Mouse (Mus musculus): ENCODE results near the gene Dkk3. TPM values are rescaled to one million over a fixed set of nuclear protein-coding genes. Genes with fewer than 3 reads are reported as not detected.

The Dkk3 gene
- total RNA-seq (2018; cell fraction: chromatin; rRNA removed): 10 to 100 TPM in 1 of 26 experiments, under 1 TPM in 1, not detected in 24; 0.22 to 12.5 TPM
- not detected for total RNA-seq (2018; cell fraction: cytosol; rRNA removed)
- total RNA-seq (2018; cell fraction: nucleus; rRNA removed): 1 to 10 TPM in 1 of 26 experiments, not detected in 25; 1.4 TPM
- not detected in 3 replicates for polyA plus RNA-seq (2018)

- Histone ChIP-seq H3K79me2 (ENCODE audit: inconsistent target) (no peaks in the 10 kb centered on the region), H3K4me3 (ENCODE audit: inconsistent target) (no peak within 1 kb of the TSS), H3K27ac (no peak within 1 kb of the TSS), H3K36me3 (ENCODE audit: inconsistent target) (no peaks in the 10 kb centered on the region)
- WGBS (ENCODE audit: missing documents): 26% methylated on average over 21 of the region's 21 CpGs
Measured at GRCm38 (mm10) chr7:112158942-112159341, at the start of gene Dkk3. Dkk3 (minus strand) TSS chr7:112159057.

GRCm38 (mm10) chr7:112207717-112208116 lies 48.9 kb upstream of the Dkk3 start:
- no peak overlapping the region for H3K27ac ChIP-seq
- 83% methylated on average over 6 of the region's 6 CpGs for WGBS (ENCODE audit: missing documents)
- no peaks in the 10 kb centered on the region for H3K36me3 ChIP-seq (ENCODE audit: inconsistent target)
- H3K79me2 ChIP-seq (ENCODE audit: inconsistent target): no peaks in the 10 kb centered on the region
- H3K4me3 ChIP-seq (ENCODE audit: inconsistent target): no peak overlapping the region

GRCm38 (mm10) chr7:112205513-112205912 lies 46.7 kb upstream of the Dkk3 start:
- H3K79me2 ChIP-seq (ENCODE audit: inconsistent target): no peaks in the 10 kb centered on the region
- WGBS (ENCODE audit: missing documents): 98% methylated on average over 6 of the region's 6 CpGs
- H3K27ac ChIP-seq: no peak overlapping the region
- no peaks in the 10 kb centered on the region for H3K36me3 ChIP-seq (ENCODE audit: inconsistent target)
- no peak overlapping the region for H3K4me3 ChIP-seq (ENCODE audit: inconsistent target)

- 69% methylated on average over 6 of the region's 6 CpGs for WGBS (ENCODE audit: missing documents)
- no peak overlapping the region for H3K27ac ChIP-seq
- no peaks in the 10 kb centered on the region for H3K79me2 ChIP-seq (ENCODE audit: inconsistent target)
- H3K36me3 ChIP-seq (ENCODE audit: inconsistent target): no peaks in the 10 kb centered on the region
- no peak overlapping the region for H3K4me3 ChIP-seq (ENCODE audit: inconsistent target)
Measured at GRCm38 (mm10) chr7:112204380-112204963, 45.6 kb upstream of the Dkk3 start.

GRCm38 (mm10) chr7:112203937-112204336 lies 45.1 kb upstream of the Dkk3 start:
- H3K4me3 ChIP-seq (ENCODE audit: inconsistent target): no peak overlapping the region

GRCm38 (mm10) chr7:112202843-112203242 lies 44.0 kb upstream of the Dkk3 start:
- H3K36me3 ChIP-seq (ENCODE audit: inconsistent target): no peaks in the 10 kb centered on the region
- WGBS (ENCODE audit: missing documents): 91% methylated on average over 5 of the region's 5 CpGs
- no peak overlapping the region for H3K4me3 ChIP-seq (ENCODE audit: inconsistent target)
- no peaks in the 10 kb centered on the region for H3K79me2 ChIP-seq (ENCODE audit: inconsistent target)
- no peak overlapping the region for H3K27ac ChIP-seq

More at GRCm38 (mm10) chr7:112203937-112204336, 45.1 kb upstream of the Dkk3 start:
- no peaks in the 10 kb centered on the region for H3K79me2 ChIP-seq (ENCODE audit: inconsistent target)
- H3K27ac ChIP-seq: no peak overlapping the region
- WGBS (ENCODE audit: missing documents): 83% methylated on average over 5 of the region's 5 CpGs
- H3K36me3 ChIP-seq (ENCODE audit: inconsistent target): no peaks in the 10 kb centered on the region

- Histone ChIP-seq H3K4me3 (ENCODE audit: inconsistent target) (no peak overlapping the region), H3K36me3 (ENCODE audit: inconsistent target) (no peaks in the 10 kb centered on the region), H3K79me2 (ENCODE audit: inconsistent target) (no peaks in the 10 kb centered on the region), H3K27ac (no peak overlapping the region)
- 85% methylated on average over 4 of the region's 4 CpGs for WGBS (ENCODE audit: missing documents)
Measured at GRCm38 (mm10) chr7:112202194-112202593, 43.3 kb upstream of the Dkk3 start.

- no peak overlapping the region for H3K27ac ChIP-seq
- no peaks in the 10 kb centered on the region for H3K79me2 ChIP-seq (ENCODE audit: inconsistent target)
- no peak overlapping the region for H3K4me3 ChIP-seq (ENCODE audit: inconsistent target)
- WGBS (ENCODE audit: missing documents): 77% methylated on average over 3 of the region's 4 CpGs
- no peaks in the 10 kb centered on the region for H3K36me3 ChIP-seq (ENCODE audit: inconsistent target)
Measured at GRCm38 (mm10) chr7:112200761-112201160, 41.9 kb upstream of the Dkk3 start.

GRCm38 (mm10) chr7:112199343-112199742 lies 40.5 kb upstream of the Dkk3 start:
- Histone ChIP-seq H3K27ac (no peak overlapping the region), H3K79me2 (ENCODE audit: inconsistent target) (no peaks in the 10 kb centered on the region), H3K36me3 (ENCODE audit: inconsistent target) (no peaks in the 10 kb centered on the region), H3K4me3 (ENCODE audit: inconsistent target) (no peak overlapping the region)
- WGBS (ENCODE audit: missing documents): 95% methylated on average over 3 of the region's 3 CpGs

- no peak overlapping the region for H3K4me3 ChIP-seq (ENCODE audit: inconsistent target)
- no peak overlapping the region for H3K27ac ChIP-seq
- no peaks in the 10 kb centered on the region for H3K36me3 ChIP-seq (ENCODE audit: inconsistent target)
- no peaks in the 10 kb centered on the region for H3K79me2 ChIP-seq (ENCODE audit: inconsistent target)
- WGBS (ENCODE audit: missing documents): 91% methylated on average over 8 of the region's 8 CpGs
Measured at GRCm38 (mm10) chr7:112197461-112197860, 38.6 kb upstream of the Dkk3 start.

GRCm38 (mm10) chr7:112194286-112194685 lies 35.4 kb upstream of the Dkk3 start:
- Histone ChIP-seq H3K27ac (no peak overlapping the region), H3K79me2 (ENCODE audit: inconsistent target) (no peaks in the 10 kb centered on the region), H3K4me3 (ENCODE audit: inconsistent target) (no peak overlapping the region), H3K36me3 (ENCODE audit: inconsistent target) (no peaks in the 10 kb centered on the region)
- WGBS (ENCODE audit: missing documents): 94% methylated on average over 5 of the region's 5 CpGs

GRCm38 (mm10) chr7:112192778-112193177 lies 33.9 kb upstream of the Dkk3 start:
- Histone ChIP-seq H3K79me2 (ENCODE audit: inconsistent target) (no peaks in the 10 kb centered on the region), H3K27ac (no peak overlapping the region), H3K4me3 (ENCODE audit: inconsistent target) (no peak overlapping the region), H3K36me3 (ENCODE audit: inconsistent target) (no peaks in the 10 kb centered on the region)
- 83% methylated on average over 5 of the region's 5 CpGs for WGBS (ENCODE audit: missing documents)

GRCm38 (mm10) chr7:112192237-112192636 lies 33.4 kb upstream of the Dkk3 start:
- no peak overlapping the region for H3K27ac ChIP-seq
- H3K79me2 ChIP-seq (ENCODE audit: inconsistent target): no peaks in the 10 kb centered on the region
- H3K36me3 ChIP-seq (ENCODE audit: inconsistent target): no peaks in the 10 kb centered on the region
- no peak overlapping the region for H3K4me3 ChIP-seq (ENCODE audit: inconsistent target)
- 91% methylated on average over 4 of the region's 4 CpGs for WGBS (ENCODE audit: missing documents)

GRCm38 (mm10) chr7:112187536-112188459 lies 28.9 kb upstream of the Dkk3 start:
- no peaks in the 10 kb centered on the region for H3K36me3 ChIP-seq (ENCODE audit: inconsistent target)
- no peak overlapping the region for H3K4me3 ChIP-seq (ENCODE audit: inconsistent target)
- no peaks in the 10 kb centered on the region for H3K79me2 ChIP-seq (ENCODE audit: inconsistent target)
- WGBS (ENCODE audit: missing documents): 60% methylated on average over 13 of the region's 13 CpGs
- no peak overlapping the region for H3K27ac ChIP-seq

- Histone ChIP-seq H3K4me3 (ENCODE audit: inconsistent target) (no peak overlapping the region), H3K27ac (no peak overlapping the region), H3K36me3 (ENCODE audit: inconsistent target) (no peaks in the 10 kb centered on the region), H3K79me2 (ENCODE audit: inconsistent target) (no peaks in the 10 kb centered on the region)
- WGBS (ENCODE audit: missing documents): 77% methylated on average over 7 of the region's 7 CpGs
Measured at GRCm38 (mm10) chr7:112186871-112187270, 28.0 kb upstream of the Dkk3 start.

Data from macrophage (primary cell).